Mouse (Mus musculus): Measurements from ENCODE around the gene Mtrr.
"Not testable (repeated sequence)": the region's sequence is repeated elsewhere in the genome, so short reads cannot be mapped to it uniquely, and the experiment has no call there.

The Mtrr gene

DNA sequence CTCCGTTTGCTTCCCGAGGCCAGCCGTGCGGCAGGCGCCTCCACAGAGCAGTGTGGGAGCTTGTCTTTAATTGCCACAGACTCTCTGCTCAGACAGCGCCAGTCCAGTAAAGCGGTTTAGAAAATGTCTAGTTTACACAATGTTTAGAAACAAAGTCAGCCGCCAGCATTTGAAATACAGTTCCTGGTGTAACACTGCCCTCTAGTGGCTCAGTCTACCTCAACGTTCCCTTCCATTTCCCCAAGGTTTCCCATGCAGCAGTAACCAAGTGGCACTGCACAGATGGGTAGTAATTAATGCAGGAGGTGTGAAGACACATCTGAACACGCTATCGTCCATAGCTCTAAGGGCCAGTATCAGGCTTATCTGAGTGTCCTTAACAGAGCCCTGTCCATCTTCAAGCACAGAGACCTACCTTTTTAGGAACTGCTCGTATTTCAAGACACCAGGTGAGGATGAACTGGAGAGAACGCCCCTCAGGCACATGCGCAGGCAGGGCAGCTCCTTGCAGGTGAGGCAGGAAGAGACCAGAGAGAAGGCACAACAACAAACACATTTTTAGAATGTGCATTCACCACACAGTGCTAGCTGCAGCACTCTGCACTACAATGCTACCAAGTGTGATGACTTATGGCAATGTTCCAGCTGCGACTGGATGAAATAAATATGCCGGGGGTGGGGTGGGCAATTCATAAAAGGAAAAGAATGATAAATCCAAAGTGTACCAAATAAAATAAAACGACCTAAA is 12.2 kb downstream of the Mtrr start:
- DNase-seq (ENCODE audit: low read depth in 1 of 2, low spot score in 2 of 2), result no peak

DNA sequence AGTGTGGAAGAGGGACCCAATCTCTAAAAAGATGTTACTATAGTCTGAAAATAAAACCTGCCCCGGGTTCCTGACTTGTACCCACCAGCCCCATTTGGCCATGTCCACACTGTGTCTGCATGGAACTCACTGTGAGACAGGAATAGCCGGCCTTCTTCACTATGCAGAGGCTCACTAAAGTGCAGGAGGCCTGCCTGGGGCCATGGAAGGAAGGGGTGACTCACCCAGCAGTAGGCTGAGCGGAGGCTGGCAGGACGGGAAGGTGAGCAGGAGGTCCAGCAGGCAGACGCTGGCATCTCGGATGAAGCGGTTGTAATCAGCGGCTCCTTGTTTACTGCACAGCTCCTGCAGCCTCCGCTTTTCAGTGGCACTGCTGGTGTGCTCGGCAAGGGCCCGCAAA is 13.4 kb downstream of the Mtrr start:
- no peak for DNase-seq (ENCODE audit: low read depth in 1 of 2, low spot score in 2 of 2)

DNA sequence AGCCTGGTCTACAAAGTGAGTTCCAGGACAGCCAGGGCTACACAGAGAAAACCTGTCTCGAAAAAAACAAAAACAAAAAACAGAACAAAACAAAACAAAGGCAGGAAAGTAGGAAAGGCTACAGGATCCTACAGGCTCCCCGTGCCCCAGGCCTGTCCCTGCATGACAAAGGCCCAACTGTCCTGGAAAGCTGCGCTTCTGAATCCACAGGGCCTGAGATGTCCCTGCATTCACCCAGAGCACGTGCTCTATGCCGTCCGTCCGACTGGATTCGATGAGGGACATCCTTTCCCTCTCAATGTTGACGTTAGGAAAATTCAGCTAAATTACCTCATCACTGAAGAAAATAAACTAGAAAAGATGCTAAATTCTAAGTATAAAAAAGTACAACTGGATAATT is 13.8 kb downstream of the Mtrr start:
- no peak for DNase-seq (ENCODE audit: low read depth in 1 of 2, low spot score in 2 of 2)

DNA sequence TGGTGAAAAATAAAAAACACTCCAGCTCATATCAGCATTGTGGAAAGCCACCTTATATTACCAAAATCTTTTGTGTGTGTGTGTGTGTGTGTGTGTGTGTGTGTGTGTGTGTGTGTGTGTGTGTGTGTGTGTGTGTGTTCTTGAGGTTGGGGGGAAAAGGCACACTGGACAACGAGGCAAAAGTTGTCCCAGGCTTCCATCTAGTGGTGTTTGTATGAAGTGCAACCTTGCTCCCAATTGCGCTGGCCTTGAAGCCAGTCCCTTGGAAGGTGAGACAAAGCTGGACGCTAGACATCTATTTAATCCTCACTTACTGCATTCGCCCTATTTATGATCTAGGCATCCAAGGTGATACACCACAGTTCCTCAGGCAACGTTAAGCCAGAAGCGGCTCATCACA is 28.6 kb downstream of the Mtrr start:
- DNase-seq (ENCODE audit: low read depth in 1 of 2, low spot score in 2 of 2), result not testable (repeated sequence)
